Mouse (Mus musculus): Measurements from ENCODE around the gene Rabgap1l.

DNA sequence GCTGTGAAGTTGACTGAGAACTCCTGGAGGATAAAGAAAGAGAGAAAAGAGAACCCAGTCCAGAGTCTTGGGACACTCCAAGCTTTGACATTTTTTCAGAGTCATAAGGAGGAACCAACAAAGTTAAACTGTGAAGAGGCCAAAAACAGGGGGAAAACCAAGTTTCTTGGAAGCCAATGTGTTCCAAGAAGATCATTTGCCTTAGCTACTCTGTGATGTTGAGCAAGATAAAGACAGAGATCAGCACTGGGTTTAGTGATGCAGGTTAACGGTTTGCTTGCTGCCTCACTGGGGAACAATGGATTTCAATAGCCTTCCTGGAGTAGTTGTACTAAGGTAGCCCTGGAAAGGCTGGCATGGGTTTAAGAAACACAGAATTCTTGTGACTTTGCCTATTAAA lies 18.9 kb upstream of the Rabgap1l start:
- TF ChIP-seq CTCF (IDR thresholded peaks at IDR 0.05; ENCODE audit: extremely low read depth, insufficient read depth, low read length) (no peak), POLR2A (IDR thresholded peaks at IDR 0.05; ENCODE audit: extremely low read depth, insufficient read depth, low read length) (no peak)

Data from cortical plate, adult 2 months (tissue).